Mouse (Mus musculus) kidney, adult 2 months (tissue): ENCODE results near the gene Olfr362.

Source experiments
- CTCF ChIP-seq: fragments of 200-500 bp; conservative IDR thresholded peaks from 2 replicates; pipeline ENCODE4 v1.5.1; 2011; ENCODE audit warnings: low read depth, mild to moderate bottlenecking, control low read depth, low read length, moderate library complexity, mixed read lengths; ENCODE audit not compliant: insufficient read depth, insufficient read length
- POLR2A ChIP-seq: fragments of 200-500 bp; IDR thresholded peaks from one replicate; pipeline ENCODE4 v1.6.1; 2011; ENCODE audit warnings: low read depth, low read length, control low read depth

- TF ChIP-seq CTCF (no peak), POLR2A (no peak)
These were observed 52.3 kb downstream of the Olfr362 start, which contains the start of gene Olfr360 for GRCm38 (mm10) chr2:37065446-37065845.
